Mouse (Mus musculus) forebrain, embryonic 13.5 days (tissue): ENCODE results near the gene Txndc9. TPM values are rescaled to one million over a fixed set of nuclear protein-coding genes. Genes with fewer than 3 reads are reported as not detected.

Source experiments
- ATAC-seq: fragments of 200-750 bp; cut with Nextera tagmentation; 2 replicates; pipeline ENCODE4 v1.8.0; 2017
- H3K27ac ChIP-seq: fragments of 300-500 bp; sonication (generic); 2 replicates; pipeline ENCODE4 v1.5.1; 2015; ENCODE audit warnings: inconsistent platforms, mild to moderate bottlenecking, moderate library complexity
- H3K27me3 ChIP-seq: fragments of 300-500 bp; sonication (generic); 2 replicates; pipeline ENCODE4 v1.6.1; 2015; ENCODE audit warnings: mild to moderate bottlenecking, inconsistent platforms
- H3K36me3 ChIP-seq: fragments of 300-500 bp; sonication (generic); 2 replicates; pipeline ENCODE4 v1.6.1; 2015; ENCODE audit warnings: mild to moderate bottlenecking, inconsistent platforms; ENCODE audit not compliant: poor library complexity, severe bottlenecking
- H3K4me1 ChIP-seq: fragments of 300-500 bp; sonication (generic); 2 replicates; pipeline ENCODE4 v1.6.1; 2015; ENCODE audit warnings: inconsistent platforms
- H3K4me2 ChIP-seq: fragments of 300-500 bp; sonication (generic); 2 replicates; pipeline ENCODE4 v1.6.1; 2015; ENCODE audit warnings: inconsistent platforms, mild to moderate bottlenecking, moderate library complexity
- H3K4me3 ChIP-seq: fragments of 300-500 bp; sonication (generic); 2 replicates; pipeline ENCODE4 v1.5.1; 2015; ENCODE audit warnings: mild to moderate bottlenecking, inconsistent platforms
- H3K9ac ChIP-seq: fragments of 300-500 bp; sonication (generic); 2 replicates; pipeline ENCODE4 v1.6.1; 2015; ENCODE audit warnings: mild to moderate bottlenecking, inconsistent platforms
- H3K9me3 ChIP-seq: fragments of 300-500 bp; sonication (generic); replicated peaks from 2 replicates; pipeline ENCODE4 v1.6.1; 2016; ENCODE audit warnings: inconsistent platforms
- WGBS: fragments of 180-500 bp; shearing (Covaris S2); methylation state at CpG from one replicate; pipeline ENCODE4 v1.1.7; 2015; 5-methylcytosine and 5-hydroxymethylcytosine counted together
- polyA plus RNA-seq: library from polyadenylated mRNA; unstranded; fragments of >200 nt; fragmentation: Nextera tagmentation; extraction: Ambion mirVana; gene quantifications from 2 replicates; pipeline ENCODE4 v1.2.1, GENCODE M21; 2015

Txndc9 gene
- polyA plus RNA-seq, 1 experiment from 2014 or later, result 167 TPM

GRCm38 (mm10) chr1:37965571-37965970 is 32.1 kb downstream of the Txndc9 start:
- 62% methylated on average over 10 of the region's 10 CpGs for WGBS
- Histone ChIP-seq H3K4me2 (no peak overlapping the region), H3K4me3 (no peak overlapping the region), H3K27ac (no peak overlapping the region), H3K4me1 (no peaks in the 10 kb centered on the region), H3K27me3 (no peaks in the 10 kb centered on the region), H3K36me3 (no peaks in the 10 kb centered on the region), H3K9me3 (no peaks in the 10 kb centered on the region), H3K9ac (no peak overlapping the region)
- ATAC-seq, result no peak

GRCm38 (mm10) chr1:37959486-37959885 is 38.2 kb downstream of the Txndc9 start:
- WGBS, result 52% methylated on average over 5 of the region's 5 CpGs
- H3K27ac ChIP-seq, result no peak overlapping the region
- H3K4me1 ChIP-seq, result peaks cover 8% of the 10 kb centered on the region; the same call in 1 of the 2 replicates
- peak; percentile 62; the same call in 1 of the 2 replicates for ATAC-seq
- no peaks in the 10 kb centered on the region for H3K27me3 ChIP-seq
- no peak overlapping the region for H3K9ac ChIP-seq
- no peaks in the 10 kb centered on the region for H3K36me3 ChIP-seq
- no peaks in the 10 kb centered on the region for H3K9me3 ChIP-seq
- H3K4me2 ChIP-seq, result no peak overlapping the region
- H3K4me3 ChIP-seq, result no peak overlapping the region

- H3K9me3 ChIP-seq, result no peaks in the 10 kb centered on the region
- no peak overlapping the region for H3K4me2 ChIP-seq
- H3K27ac ChIP-seq, result no peak overlapping the region
- H3K9ac ChIP-seq, result no peak overlapping the region
- ATAC-seq, result no peak
- H3K4me1 ChIP-seq, result peaks cover 8% of the 10 kb centered on the region; the same call in 1 of the 2 replicates
- H3K4me3 ChIP-seq, result no peak overlapping the region
- no peaks in the 10 kb centered on the region for H3K36me3 ChIP-seq
- no peaks in the 10 kb centered on the region for H3K27me3 ChIP-seq
- WGBS, result 75% methylated on average over 2 of the region's 2 CpGs
Observed at GRCm38 (mm10) chr1:37958516-37958915, 39.2 kb downstream of the Txndc9 start.

GRCm38 (mm10) chr1:37957659-37958058 is 40.0 kb downstream of the Txndc9 start, which contains the start of gene Lyg1:
Gene Lyg1, minus strand, starts transcription at chr1:37957759.
- H3K27me3 ChIP-seq, result no peaks in the 10 kb centered on the region
- WGBS, result 83% methylated on average over 5 of the region's 5 CpGs
- no peak within 1 kb of the TSS for H3K4me2 ChIP-seq
- no peaks in the 10 kb centered on the region for H3K9me3 ChIP-seq
- no peak within 1 kb of the TSS for H3K4me3 ChIP-seq
- no peaks in the 10 kb centered on the region for H3K36me3 ChIP-seq
- ATAC-seq, result no peak
- 0 out of 2 replicates have a peak within 1 kb of the TSS, but pooled peaks have one; percentile 2 for H3K27ac ChIP-seq
- H3K9ac ChIP-seq, result no peak within 1 kb of the TSS
- H3K4me1 ChIP-seq, result peaks cover 8% of the 10 kb centered on the region; the same call in 1 of the 2 replicates

GRCm38 (mm10) chr1:37956690-37957431 is 40.8 kb downstream of the Txndc9 start:
- H3K9me3 ChIP-seq, result no peaks in the 10 kb centered on the region
- peaks cover 8% of the 10 kb centered on the region; the same call in 1 of the 2 replicates for H3K4me1 ChIP-seq
- 0 out of 2 replicates have a peak overlapping the region, but pooled peaks have one; percentile 2 for H3K27ac ChIP-seq
- 0 out of 2 replicates have a peak, but pooled peaks have one; percentile 48 for ATAC-seq
- H3K4me2 ChIP-seq, result no peak overlapping the region
- no peak overlapping the region for H3K4me3 ChIP-seq
- H3K27me3 ChIP-seq, result no peaks in the 10 kb centered on the region
- no peak overlapping the region for H3K9ac ChIP-seq
- WGBS, result 31% methylated on average over 3 of the region's 3 CpGs
- H3K36me3 ChIP-seq, result no peaks in the 10 kb centered on the region

- Histone ChIP-seq H3K4me3 (no peak overlapping the region), H3K9ac (no peak overlapping the region), H3K9me3 (no peaks in the 10 kb centered on the region), H3K4me2 (no peak overlapping the region), H3K27me3 (no peaks in the 10 kb centered on the region), H3K27ac (no peak overlapping the region), H3K4me1 (peaks cover 8% of the 10 kb centered on the region; the same call in 1 of the 2 replicates), H3K36me3 (no peaks in the 10 kb centered on the region)
- WGBS, result 87% methylated on average over 2 of the region's 2 CpGs
- ATAC-seq, result no peak
Observed at GRCm38 (mm10) chr1:37955251-37955650, 42.4 kb downstream of the Txndc9 start.

- peaks cover 8% of the 10 kb centered on the region; the same call in 1 of the 2 replicates for H3K4me1 ChIP-seq
- no peak for ATAC-seq
- 86% methylated on average over 7 of the region's 7 CpGs for WGBS
Observed at GRCm38 (mm10) chr1:37954786-37955185, 42.9 kb downstream of the Txndc9 start.

GRCm38 (mm10) chr1:37948906-37949305 is 48.8 kb downstream of the Txndc9 start:
- H3K27me3 ChIP-seq, result no peaks in the 10 kb centered on the region
- no peak for ATAC-seq
- WGBS, result 89% methylated on average over 2 of the region's 2 CpGs

More at GRCm38 (mm10) chr1:37954786-37955185, 42.9 kb downstream of the Txndc9 start:
- H3K9me3 ChIP-seq, result no peaks in the 10 kb centered on the region
- no peak overlapping the region for H3K4me3 ChIP-seq
- H3K27me3 ChIP-seq, result no peaks in the 10 kb centered on the region
- H3K4me2 ChIP-seq, result no peak overlapping the region
- no peaks in the 10 kb centered on the region for H3K36me3 ChIP-seq
- H3K9ac ChIP-seq, result no peak overlapping the region
- no peak overlapping the region for H3K27ac ChIP-seq

More at GRCm38 (mm10) chr1:37948906-37949305, 48.8 kb downstream of the Txndc9 start:
- no peaks in the 10 kb centered on the region for H3K9me3 ChIP-seq
- H3K36me3 ChIP-seq, result no peaks in the 10 kb centered on the region
- H3K4me1 ChIP-seq, result no peaks in the 10 kb centered on the region
- H3K4me3 ChIP-seq, result no peak overlapping the region
- H3K4me2 ChIP-seq, result no peak overlapping the region
- no peak overlapping the region for H3K9ac ChIP-seq
- H3K27ac ChIP-seq, result no peak overlapping the region

Other genes with a start within 250 kb of the Txndc9 start
- gene Tsga10, start 131.5 kb downstream of the Txndc9 start, polyA plus RNA-seq, result 18.9 and 21.3 TPM in 2 replicates
- 7.1 and 8.0 TPM in 2 replicates for gene Lipt1, start 126.2 kb downstream of the Txndc9 start, polyA plus RNA-seq
- gene Mitd1, start 107.5 kb downstream of the Txndc9 start, polyA plus RNA-seq, result 17.9 and 19.3 TPM in 2 replicates
- gene Mrpl30, start 107.4 kb downstream of the Txndc9 start, polyA plus RNA-seq, result 249 and 253 TPM in 2 replicates
- not detected in 2 replicates for gene Lyg2, start 81.4 kb downstream of the Txndc9 start, polyA plus RNA-seq
- not detected in 2 replicates for gene Lyg1, start 40.1 kb downstream of the Txndc9 start, polyA plus RNA-seq
- gene Eif5b, start 117 bp upstream of the Txndc9 start, polyA plus RNA-seq, result 27.7 and 28.9 TPM in 2 replicates
- 41.3 and 43.1 TPM in 2 replicates for gene Rev1, start 131.9 kb upstream of the Txndc9 start, polyA plus RNA-seq